Mouse (Mus musculus) right cerebral cortex, adult 18-20 months (tissue): Measurements from ENCODE around the gene Gm11361.

Source experiments
- DNase-seq: peaks from one replicate; pipeline ENCODE4 v3.0.0; 2022; ENCODE audit warnings: mixed read lengths

The Gm11361 gene

DNA sequence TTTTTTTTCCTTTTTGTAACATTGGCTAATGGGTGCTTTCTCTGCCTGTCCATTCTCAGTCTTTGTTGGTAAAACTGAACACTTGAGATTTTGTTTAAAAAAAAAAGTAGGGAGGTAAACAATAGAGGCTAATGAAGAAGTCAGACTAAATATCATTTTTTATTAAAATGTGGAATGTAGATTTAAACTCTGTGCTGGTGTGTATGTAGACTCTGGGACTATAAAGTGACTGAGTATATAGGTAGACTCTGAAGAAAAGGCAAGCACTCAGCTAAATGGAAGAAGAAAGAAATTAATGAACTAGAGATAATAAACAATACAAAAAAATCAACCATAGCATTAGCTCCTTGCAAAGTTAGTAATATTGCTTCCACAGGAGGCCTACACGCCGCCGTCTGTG is at the start of gene Gm11361:
Gene Gm11361, plus strand, starts transcription at position 301 of the 400 bp plus-strand sequence.
- no peak for DNase-seq

DNA sequence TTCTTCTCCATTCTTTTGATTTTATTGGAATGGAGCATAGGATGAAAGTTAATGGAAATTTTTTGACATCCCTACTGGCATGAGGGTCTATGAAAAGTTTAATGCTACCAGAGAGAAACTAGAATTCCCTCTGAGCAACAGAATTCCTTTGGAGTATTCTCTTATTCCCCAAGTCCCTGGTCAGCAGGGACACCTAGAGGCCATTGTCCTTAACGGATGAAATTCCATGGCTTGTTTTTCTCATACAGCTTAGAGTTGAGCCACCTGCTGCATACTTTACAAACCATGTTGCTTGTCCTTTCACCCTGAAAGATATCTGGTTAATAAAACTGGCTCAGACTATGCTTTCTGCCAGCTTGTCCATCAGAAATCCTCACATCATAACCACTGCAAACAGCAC is 7.1 kb downstream of the Gm11361 start:
- no peak for DNase-seq

DNA sequence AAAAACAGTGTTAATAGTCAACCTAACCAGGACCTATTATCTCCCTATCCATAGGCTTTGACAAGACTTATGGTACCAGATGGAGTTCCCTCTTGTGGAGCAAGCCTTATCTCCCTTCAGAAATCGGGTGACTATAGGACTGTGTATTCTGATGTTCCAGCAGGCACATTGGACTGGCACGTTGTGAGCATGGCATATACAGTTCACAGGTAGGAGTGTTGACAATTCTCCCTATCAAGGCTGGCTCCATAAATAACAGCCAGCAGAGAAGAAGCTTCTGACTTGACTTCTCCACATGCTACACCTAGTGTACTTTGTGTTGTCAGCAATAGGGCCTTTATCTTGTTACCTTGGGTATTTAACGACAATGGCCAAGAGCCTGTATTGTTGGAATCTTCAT is 30.0 kb downstream of the Gm11361 start:
- no peak for DNase-seq

DNA sequence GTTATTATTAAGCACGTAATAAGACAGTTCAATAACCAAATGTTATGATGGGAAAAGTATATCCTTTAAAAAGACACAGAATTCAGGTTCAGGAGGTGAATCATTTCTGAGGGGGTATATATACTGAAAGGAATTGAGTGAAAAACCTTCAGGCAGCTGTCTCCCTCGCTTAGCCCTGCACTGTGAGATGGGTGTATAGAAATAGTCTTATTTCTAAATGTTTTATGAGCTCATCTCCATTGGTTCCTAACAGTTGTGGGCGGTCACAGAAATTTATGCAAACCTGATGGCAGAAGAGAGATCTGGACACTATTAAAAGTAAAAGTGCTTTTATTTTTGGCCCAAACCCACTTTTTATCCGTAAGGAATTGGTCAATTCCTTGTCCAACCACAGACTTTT is 36.9 kb downstream of the Gm11361 start:
- no peak for DNase-seq

DNA sequence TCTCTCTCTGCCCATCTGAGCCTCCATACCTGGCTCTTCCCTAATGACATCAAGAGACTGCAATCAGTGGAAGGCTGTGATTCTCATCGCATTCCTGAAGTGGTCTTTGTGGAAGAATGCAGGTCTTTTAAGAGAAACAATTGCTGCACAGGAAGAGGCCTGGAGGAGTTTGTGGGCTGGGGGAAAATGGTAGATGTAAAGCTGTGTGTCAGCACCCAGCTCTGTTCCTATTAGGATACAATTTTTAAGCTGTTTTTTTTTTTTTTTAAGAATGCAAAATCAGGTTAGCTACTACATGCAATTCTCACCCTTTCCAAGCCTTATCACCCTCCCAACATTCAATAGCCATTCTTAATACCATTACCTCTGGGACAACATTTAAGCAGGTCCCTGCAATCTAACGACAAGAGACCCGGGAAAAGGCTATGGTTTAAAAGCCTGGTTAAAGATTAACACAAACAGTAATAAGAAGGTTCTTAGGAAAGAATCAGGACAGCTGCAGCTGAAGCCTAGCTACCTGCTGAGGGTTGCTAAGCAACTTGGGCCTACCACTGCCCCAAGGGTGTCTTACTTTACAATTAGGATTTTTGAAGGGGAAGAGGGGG is 37.5 kb downstream of the Gm11361 start:
- no peak for DNase-seq

DNA sequence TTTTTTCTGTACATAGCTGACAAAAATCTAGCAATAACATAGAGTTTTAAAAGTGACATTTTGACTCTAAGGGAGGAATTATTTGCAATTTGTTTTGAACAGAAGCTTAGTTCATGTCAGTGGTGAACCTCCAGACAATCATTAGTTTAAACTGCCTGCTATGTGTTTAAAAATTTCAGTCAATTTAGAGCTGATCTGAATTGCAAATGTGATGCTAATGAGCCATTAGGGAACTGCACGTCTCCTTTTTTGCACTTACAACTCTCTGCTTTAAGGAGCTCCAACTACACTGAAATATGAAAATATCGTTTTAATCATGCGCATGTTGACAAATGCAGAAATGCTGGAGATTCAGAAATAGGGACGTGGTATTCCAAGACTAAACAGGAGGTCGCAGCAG is 38.2 kb downstream of the Gm11361 start:
- DNase-seq: no peak

DNA sequence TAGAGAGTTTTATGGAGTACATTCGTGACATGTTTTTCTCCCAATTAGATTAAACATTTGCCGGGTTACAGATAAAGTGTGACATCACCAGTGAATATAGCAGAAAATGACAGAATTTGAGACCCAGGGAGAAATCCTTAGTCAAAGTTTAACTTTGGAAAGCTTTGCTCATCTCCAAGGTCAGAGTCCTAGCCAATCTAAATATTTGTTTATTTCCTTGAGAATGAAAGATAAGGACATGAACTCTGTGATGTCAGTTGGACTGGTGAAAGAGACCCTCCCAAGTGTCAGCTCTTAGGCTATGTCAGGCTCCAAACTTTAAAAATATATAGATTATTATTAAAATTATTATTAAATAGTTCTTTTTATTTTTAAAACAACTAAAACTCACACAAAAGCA is 39.8 kb downstream of the Gm11361 start:
- no peak for DNase-seq

DNA sequence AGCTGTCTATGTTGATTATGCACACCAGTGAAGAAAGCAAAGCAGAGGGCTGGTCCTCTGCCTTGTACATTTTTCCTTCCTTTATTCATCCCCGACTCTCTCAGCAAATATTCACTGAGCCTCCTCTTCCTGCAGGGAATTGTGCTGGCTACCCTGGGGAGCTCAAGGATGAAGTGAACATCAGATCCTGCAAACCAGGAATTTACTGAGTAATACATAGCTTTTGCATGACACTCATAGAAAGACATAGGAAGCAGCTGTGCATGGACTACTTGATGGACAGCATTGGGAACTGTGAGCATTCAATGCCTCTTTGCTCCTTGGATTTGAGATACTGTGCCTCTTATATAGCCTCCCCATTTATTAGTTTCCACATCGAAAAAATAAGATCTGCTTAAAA is 40.2 kb downstream of the Gm11361 start:
- DNase-seq: no peak
